Mouse (Mus musculus) kidney, adult 2 months (tissue): ENCODE data around the gene Lonp1. TPM values are rescaled to one million over a fixed set of nuclear protein-coding genes. Genes with fewer than 3 reads are reported as not detected.

Experiments used
- DNase-seq: peaks from one replicate; pipeline ENCODE4 v3.0.0; 2021
- H3K27ac ChIP-seq: fragments of 200-500 bp; 2 replicates; pipeline ENCODE4 v1.5.1; 2012; ENCODE audit warnings: low read depth, low read length, control low read depth, inconsistent platforms; ENCODE audit not compliant: insufficient read depth
- H3K27me3 ChIP-seq: fragments of 200-500 bp; replicated peaks from 2 replicates; pipeline ENCODE4 v1.6.1; 2012; ENCODE audit warnings: mild to moderate bottlenecking, moderate library complexity, low read length, inconsistent platforms; ENCODE audit not compliant: control insufficient read depth, insufficient read depth
- H3K36me3 ChIP-seq: fragments of 200-500 bp; 2 replicates; pipeline ENCODE4 v1.6.1; 2012; ENCODE audit warnings: mild to moderate bottlenecking, moderate library complexity, low read length, inconsistent platforms; ENCODE audit not compliant: control insufficient read depth, insufficient read depth
- H3K4me1 ChIP-seq: fragments of 200-500 bp; 2 replicates; pipeline ENCODE4 v1.6.1; 2011; ENCODE audit warnings: low read length; ENCODE audit not compliant: control insufficient read depth, insufficient read depth
- H3K4me3 ChIP-seq: fragments of 200-500 bp; 2 replicates; pipeline ENCODE4 v1.5.1; 2011; ENCODE audit warnings: mild to moderate bottlenecking, low read depth, low read length, control low read depth; ENCODE audit not compliant: insufficient read depth
- CTCF ChIP-seq: fragments of 200-500 bp; conservative IDR thresholded peaks from 2 replicates; pipeline ENCODE4 v1.5.1; 2011; ENCODE audit warnings: low read depth, mild to moderate bottlenecking, control low read depth, low read length, moderate library complexity, mixed read lengths; ENCODE audit not compliant: insufficient read depth, insufficient read length
- POLR2A ChIP-seq: fragments of 200-500 bp; IDR thresholded peaks from one replicate; pipeline ENCODE4 v1.6.1; 2011; ENCODE audit warnings: low read depth, low read length, control low read depth
- WGBS: fragments of 180-500 bp; shearing (Covaris S2); methylation state at CpG from one replicate; pipeline ENCODE4 v1.1.7; 2018; 5-methylcytosine and 5-hydroxymethylcytosine counted together
- polyA plus RNA-seq: library from polyadenylated mRNA; depleted of rRNA; stranded (reverse); fragments of >200 nt; gene quantifications from 2 replicates; pipeline ENCODE4 v1.2.3, GENCODE M21; 2012

The Lonp1 gene
- polyA plus RNA-seq, 1 experiment: 123 TPM

- Histone ChIP-seq H3K27ac (peak overlapping the region; percentile 78), H3K27me3 (no peaks in the 10 kb centered on the region), H3K36me3 (peaks cover 3% of the 10 kb centered on the region), H3K4me3 (peak overlapping the region; percentile 66), H3K4me1 (peaks cover 23% of the 10 kb centered on the region)
- no peak for TF ChIP-seq CTCF
- WGBS: under 1% methylated on average over 60 of the region's 61 CpGs
- no peak for DNase-seq
Measured at GRCm38 (mm10) chr17:56585171-56585821, 41.4 kb downstream of the Lonp1 start.

- peak; percentile 99 for DNase-seq
- H3K36me3 ChIP-seq: no peaks in the 10 kb centered on the region; the same call in 1 of the 2 replicates
- H3K4me3 ChIP-seq: peak within 1 kb of the TSS; percentile 98
- H3K27me3 ChIP-seq: no peaks in the 10 kb centered on the region
- TF ChIP-seq CTCF: no peak
- TF ChIP-seq POLR2A: peak; percentile 63
- under 1% methylated on average over 96 of the region's 101 CpGs for WGBS
- peaks cover 23% of the 10 kb centered on the region for H3K4me1 ChIP-seq
- peak within 1 kb of the TSS; percentile 90 for H3K27ac ChIP-seq
Measured at GRCm38 (mm10) chr17:56584257-56585130, 42.2 kb downstream of the Lonp1 start, which contains the start of the genes Safb2 and Safb. Safb2 (minus strand) TSS chr17:56584585. Safb (plus strand) TSS chr17:56584825.

GRCm38 (mm10) chr17:56583611-56584256 is 43.0 kb downstream of the Lonp1 start:
- Histone ChIP-seq H3K4me3 (peak overlapping the region; percentile 98), H3K4me1 (peaks cover 23% of the 10 kb centered on the region), H3K36me3 (no peaks in the 10 kb centered on the region; the same call in 1 of the 2 replicates), H3K27ac (peak overlapping the region; percentile 90), H3K27me3 (no peaks in the 10 kb centered on the region)
- TF ChIP-seq POLR2A (no peak), CTCF (no peak)
- no peak for DNase-seq
- WGBS: under 1% methylated on average over 33 of the region's 33 CpGs

GRCm38 (mm10) chr17:56583071-56583470 is 43.6 kb downstream of the Lonp1 start:
- Histone ChIP-seq H3K4me1 (peaks cover 23% of the 10 kb centered on the region), H3K36me3 (no peaks in the 10 kb centered on the region; the same call in 1 of the 2 replicates), H3K4me3 (peak overlapping the region; percentile 98), H3K27ac (no peak overlapping the region), H3K27me3 (no peaks in the 10 kb centered on the region)
- TF ChIP-seq POLR2A (no peak), CTCF (no peak)
- DNase-seq: no peak
- 47% methylated on average over 1 of the region's 1 CpGs for WGBS

GRCm38 (mm10) chr17:56572939-56573338 is 53.7 kb downstream of the Lonp1 start:
- TF ChIP-seq POLR2A (no peak), CTCF (no peak)
- Histone ChIP-seq H3K27me3 (no peaks in the 10 kb centered on the region), H3K27ac (no peak overlapping the region), H3K4me3 (no peak overlapping the region), H3K36me3 (no peaks in the 10 kb centered on the region; the same call in none of the 2 replicates), H3K4me1 (no peaks in the 10 kb centered on the region)
- DNase-seq: peak; percentile 32
- WGBS: 74% methylated on average over 3 of the region's 3 CpGs

GRCm38 (mm10) chr17:56572154-56572553 is 54.5 kb downstream of the Lonp1 start:
- 18% methylated on average over 1 of the region's 1 CpGs for WGBS
- DNase-seq: peak; percentile 31
- Histone ChIP-seq H3K4me1 (no peaks in the 10 kb centered on the region), H3K27me3 (no peaks in the 10 kb centered on the region), H3K4me3 (no peak overlapping the region), H3K36me3 (no peaks in the 10 kb centered on the region; the same call in none of the 2 replicates), H3K27ac (no peak overlapping the region)
- no peak for TF ChIP-seq POLR2A
- no peak for TF ChIP-seq CTCF
